Mouse (Mus musculus): ENCODE results near the gene Tmem189. TPM values are rescaled to one million over a fixed set of nuclear protein-coding genes. Genes with fewer than 3 reads are reported as not detected.
"Not testable (repeated sequence)": the region's sequence is repeated elsewhere in the genome, so short reads cannot be mapped to it uniquely, and the experiment has no call there.

Gene Tmem189
- polyA plus RNA-seq, 1 experiment: 11.7 TPM

- no peak overlapping the region for H3K4me3 ChIP-seq (replicated peaks)
- no peaks in the 10 kb centered on the region for H3K9me3 ChIP-seq (ENCODE audit: control insufficient read depth, low read length)
- peaks cover 45% of the 10 kb centered on the region for H3K4me1 ChIP-seq (ENCODE audit: control insufficient read depth)
- no peaks in the 10 kb centered on the region for H3K27me3 ChIP-seq (ENCODE audit: control insufficient read depth)
- H3K36me3 ChIP-seq (ENCODE audit: control insufficient read depth): peaks cover 78% of the 10 kb centered on the region
- no peak for TF ChIP-seq TAL1 (IDR thresholded peaks at IDR 0.05; ENCODE audit: low read length)
- TF ChIP-seq GATA1 (IDR thresholded peaks at IDR 0.05; ENCODE audit: low read length): no peak
Measured at GRCm38 (mm10) chr2:167654911-167655600, 34.6 kb downstream of the Tmem189 start.

- H3K27me3 ChIP-seq (ENCODE audit: control insufficient read depth): no peaks in the 10 kb centered on the region
- no peak for TF ChIP-seq GATA1 (IDR thresholded peaks at IDR 0.05; ENCODE audit: low read length)
- no peak for TF ChIP-seq TAL1 (IDR thresholded peaks at IDR 0.05; ENCODE audit: low read length)
- peaks cover 77% of the 10 kb centered on the region for H3K36me3 ChIP-seq (ENCODE audit: control insufficient read depth)
- peaks cover 21% of the 10 kb centered on the region for H3K4me1 ChIP-seq (ENCODE audit: control insufficient read depth)
- no peak overlapping the region for H3K4me3 ChIP-seq (replicated peaks)
- no peaks in the 10 kb centered on the region for H3K9me3 ChIP-seq (ENCODE audit: control insufficient read depth, low read length)
Measured at GRCm38 (mm10) chr2:167652694-167653093, 36.9 kb downstream of the Tmem189 start.

GRCm38 (mm10) chr2:167651622-167652021 lies 38.0 kb downstream of the Tmem189 start:
- H3K36me3 ChIP-seq (ENCODE audit: control insufficient read depth): peaks cover 73% of the 10 kb centered on the region
- no peaks in the 10 kb centered on the region for H3K27me3 ChIP-seq (ENCODE audit: control insufficient read depth)
- no peak for TF ChIP-seq GATA1 (IDR thresholded peaks at IDR 0.05; ENCODE audit: low read length)
- H3K9me3 ChIP-seq (ENCODE audit: control insufficient read depth, low read length): no peaks in the 10 kb centered on the region
- peaks cover 12% of the 10 kb centered on the region for H3K4me1 ChIP-seq (ENCODE audit: control insufficient read depth)
- no peak overlapping the region for H3K4me3 ChIP-seq (replicated peaks)

DNA sequence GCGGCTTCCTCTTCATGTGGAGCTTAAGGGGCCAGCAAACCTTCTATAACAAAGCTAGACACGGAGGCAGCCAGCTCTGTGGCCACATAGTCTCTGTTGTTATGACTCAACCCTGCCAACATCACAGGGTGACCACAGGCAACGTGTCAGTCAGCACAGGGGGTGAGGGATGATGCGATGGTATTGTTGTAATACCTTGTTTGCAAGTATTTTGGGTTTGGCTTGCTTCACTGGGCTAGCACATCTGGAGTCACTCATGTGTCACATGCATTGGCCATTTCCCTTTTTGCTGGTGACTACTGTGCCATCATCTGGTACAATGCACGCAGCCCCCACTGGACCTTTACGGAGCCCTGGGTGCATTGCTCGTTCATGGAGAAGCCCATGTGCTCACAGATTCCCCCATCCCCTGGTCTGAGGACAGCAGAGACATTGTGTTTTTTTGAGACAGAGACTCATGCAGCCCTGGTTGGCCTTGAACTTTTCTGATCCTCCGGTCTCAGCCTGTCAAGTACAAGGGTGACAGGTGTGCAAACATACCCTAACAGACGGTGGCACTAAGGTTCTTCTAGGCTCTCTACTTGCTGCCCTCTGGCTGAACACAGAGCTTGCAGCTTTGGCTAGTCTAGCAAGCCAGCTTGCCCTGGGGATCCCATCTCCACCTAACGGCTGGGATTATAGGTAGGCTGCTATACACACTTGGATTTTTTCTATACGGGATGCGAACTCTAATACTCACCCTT lies 40.2 kb downstream of the Tmem189 start:
- H3K27me3 ChIP-seq (ENCODE audit: control insufficient read depth): no peaks in the 10 kb centered on the region
- no peak for TF ChIP-seq GATA1 (IDR thresholded peaks at IDR 0.05; ENCODE audit: low read length)
- no peak for TF ChIP-seq TAL1 (IDR thresholded peaks at IDR 0.05; ENCODE audit: low read length)
- H3K4me1 ChIP-seq (ENCODE audit: control insufficient read depth): peaks cover 9% of the 10 kb centered on the region
- H3K9me3 ChIP-seq (ENCODE audit: control insufficient read depth, low read length): no peaks in the 10 kb centered on the region
- H3K4me3 ChIP-seq (replicated peaks): no peak overlapping the region
- H3K36me3 ChIP-seq (ENCODE audit: control insufficient read depth): peaks cover 84% of the 10 kb centered on the region

DNA sequence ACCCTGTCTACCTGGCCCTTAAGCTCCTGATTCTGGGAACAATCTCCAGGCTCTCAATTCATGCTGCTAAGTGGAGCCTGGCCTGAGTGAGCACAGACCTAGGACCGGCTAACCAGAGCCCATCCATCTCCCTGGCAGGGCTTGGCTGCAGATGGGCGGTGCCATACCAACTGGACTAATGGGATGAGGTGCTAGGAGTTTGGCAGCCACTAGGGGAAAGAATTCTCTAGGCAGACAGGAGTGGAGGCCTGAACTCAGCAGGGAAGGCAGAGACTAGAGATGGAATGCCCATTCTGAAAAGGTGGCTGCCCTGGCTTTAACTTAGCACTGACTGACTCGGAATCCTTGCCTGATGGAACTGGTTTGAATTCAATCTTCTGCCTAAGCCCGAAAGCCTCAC lies 43.2 kb downstream of the Tmem189 start:
- peaks cover 1% of the 10 kb centered on the region for H3K4me1 ChIP-seq (ENCODE audit: control insufficient read depth)
- TF ChIP-seq GATA1 (IDR thresholded peaks at IDR 0.05; ENCODE audit: low read length) (no peak), TAL1 (IDR thresholded peaks at IDR 0.05; ENCODE audit: low read length) (no peak)
- peaks cover 70% of the 10 kb centered on the region for H3K36me3 ChIP-seq (ENCODE audit: control insufficient read depth)
- no peaks in the 10 kb centered on the region for H3K27me3 ChIP-seq (ENCODE audit: control insufficient read depth)
- no peak overlapping the region for H3K4me3 ChIP-seq (replicated peaks)
- no peaks in the 10 kb centered on the region for H3K9me3 ChIP-seq (ENCODE audit: control insufficient read depth, low read length)

DNA sequence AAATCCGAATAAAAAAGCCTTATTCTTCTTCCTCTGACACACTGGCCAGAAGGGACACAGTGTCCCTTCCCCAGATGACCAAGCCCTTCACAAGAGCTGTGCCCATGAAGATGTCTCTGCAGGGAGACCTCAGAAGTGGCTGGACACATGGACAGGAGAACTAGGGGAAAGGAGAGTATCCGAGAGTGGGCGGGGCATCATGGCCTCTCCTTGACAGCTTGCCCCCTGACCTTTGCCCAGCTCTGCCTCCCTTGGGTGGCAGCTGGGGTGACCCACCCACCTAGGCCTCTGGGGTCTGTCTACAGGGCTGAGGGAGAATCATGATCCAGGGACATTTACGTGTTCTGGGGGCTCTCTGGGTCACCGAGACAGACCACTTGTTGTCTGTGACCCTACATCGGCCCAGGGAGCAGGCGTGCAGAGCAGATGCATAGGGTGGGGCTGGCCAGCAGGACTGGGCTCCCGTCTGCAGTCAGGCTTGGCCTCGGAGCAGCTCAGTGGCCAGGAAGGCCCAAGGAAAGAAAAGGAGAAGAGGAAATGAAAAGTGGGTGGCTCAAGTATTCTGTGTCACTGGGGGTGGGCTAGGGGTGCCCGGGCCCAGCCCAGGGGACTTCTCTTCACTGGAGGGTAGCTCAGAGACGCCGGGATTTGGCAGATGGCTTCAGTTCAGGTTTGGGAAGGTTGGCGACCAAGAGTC lies 46.1 kb downstream of the Tmem189 start:
- peaks cover 51% of the 10 kb centered on the region for H3K36me3 ChIP-seq (ENCODE audit: control insufficient read depth)
- not testable (repeated sequence) for H3K4me3 ChIP-seq (replicated peaks); H3K9me3 ChIP-seq (ENCODE audit: control insufficient read depth, low read length); H3K27me3 ChIP-seq (ENCODE audit: control insufficient read depth); H3K4me1 ChIP-seq (ENCODE audit: control insufficient read depth)

DNA sequence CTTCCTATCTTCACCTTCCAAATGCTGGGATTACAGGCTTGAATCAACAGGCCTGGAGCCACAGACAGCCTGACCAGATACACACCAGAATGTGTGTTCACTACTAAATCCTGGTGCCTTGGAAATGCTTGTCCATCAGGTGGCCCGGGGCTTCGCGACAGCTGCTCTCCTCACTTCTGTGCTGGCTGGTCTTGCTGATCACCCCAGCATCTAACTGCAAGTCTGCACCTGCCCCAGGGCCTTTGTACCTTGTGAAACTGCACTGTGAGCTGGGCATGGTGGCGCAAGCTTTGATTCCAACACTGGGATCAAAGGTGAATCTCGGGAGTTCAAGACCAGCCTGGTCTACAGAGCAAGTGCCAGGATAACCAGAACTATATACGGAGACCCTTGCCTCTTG lies 47.5 kb downstream of the Tmem189 start:
- peaks cover 3% of the 10 kb centered on the region for H3K9me3 ChIP-seq (ENCODE audit: control insufficient read depth, low read length)
- peaks cover 15% of the 10 kb centered on the region for H3K4me1 ChIP-seq (ENCODE audit: control insufficient read depth)
- H3K4me3 ChIP-seq (replicated peaks): no peak overlapping the region
- H3K36me3 ChIP-seq (ENCODE audit: control insufficient read depth): peaks cover 41% of the 10 kb centered on the region
- TF ChIP-seq GATA1 (IDR thresholded peaks at IDR 0.05; ENCODE audit: low read length): no peak
- TF ChIP-seq TAL1 (IDR thresholded peaks at IDR 0.05; ENCODE audit: low read length): no peak
- H3K27me3 ChIP-seq (ENCODE audit: control insufficient read depth): no peaks in the 10 kb centered on the region

DNA sequence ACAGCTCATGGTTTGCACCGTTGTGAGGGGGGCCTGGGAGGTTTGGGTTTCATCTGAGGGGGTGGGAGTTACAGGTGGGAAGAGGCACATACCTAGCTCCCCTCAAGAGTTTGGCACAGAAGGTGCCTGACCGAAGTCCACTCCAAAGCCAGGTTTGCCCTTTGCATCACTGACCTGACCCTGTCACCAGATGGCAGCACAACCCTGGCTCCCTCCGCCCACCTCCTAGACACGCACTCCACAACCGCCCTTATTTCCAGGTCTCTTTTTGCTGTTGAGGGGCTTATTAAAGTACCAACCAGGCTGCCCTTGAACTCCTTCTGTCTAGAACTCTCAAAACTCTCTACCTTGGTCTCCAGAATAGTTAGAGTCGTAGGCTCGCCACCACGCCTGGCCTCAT lies 48.3 kb downstream of the Tmem189 start:
- no peak for TF ChIP-seq GATA1 (IDR thresholded peaks at IDR 0.05; ENCODE audit: low read length)
- TF ChIP-seq TAL1 (IDR thresholded peaks at IDR 0.05; ENCODE audit: low read length): no peak
- H3K36me3 ChIP-seq (ENCODE audit: control insufficient read depth): peaks cover 34% of the 10 kb centered on the region
- H3K4me1 ChIP-seq (ENCODE audit: control insufficient read depth): peaks cover 18% of the 10 kb centered on the region
- H3K4me3 ChIP-seq (replicated peaks): no peak overlapping the region
- peaks cover 3% of the 10 kb centered on the region for H3K9me3 ChIP-seq (ENCODE audit: control insufficient read depth, low read length)
- H3K27me3 ChIP-seq (ENCODE audit: control insufficient read depth): no peaks in the 10 kb centered on the region

- Histone ChIP-seq H3K9me3 (ENCODE audit: control insufficient read depth, low read length) (peaks cover 3% of the 10 kb centered on the region), H3K4me3 (replicated peaks) (no peak overlapping the region), H3K4me1 (ENCODE audit: control insufficient read depth) (peaks cover 28% of the 10 kb centered on the region), H3K36me3 (ENCODE audit: control insufficient read depth) (peaks cover 24% of the 10 kb centered on the region), H3K27me3 (ENCODE audit: control insufficient read depth) (no peaks in the 10 kb centered on the region)
- TF ChIP-seq TAL1 (IDR thresholded peaks at IDR 0.05; ENCODE audit: low read length) (no peak), GATA1 (IDR thresholded peaks at IDR 0.05; ENCODE audit: low read length) (no peak)
Measured at GRCm38 (mm10) chr2:167640279-167640678, 49.3 kb downstream of the Tmem189 start.
